Mouse (Mus musculus): ENCODE results near the gene 1810024B03Rik. TPM values are rescaled to one million over a fixed set of nuclear protein-coding genes. Genes with fewer than 3 reads are reported as not detected.

Gene 1810024B03Rik
- total and polyA plus RNA-seq, 3 experiments, result 1.5 to 1.9 TPM; not detected in 1

GRCm38 (mm10) chr2:127136979-127137378 lies 71.1 kb downstream of the 1810024B03Rik start:
- Histone ChIP-seq H3K9ac (ENCODE audit: control insufficient read depth, low read depth, low read length, poor library complexity, severe bottlenecking) (peak overlapping the region; percentile 25), H3K4me1 (ENCODE audit: control insufficient read depth in 1 of 2, insufficient read depth in 2 of 2, low read length in 2 of 2) (peaks cover 12 to 31% of the 10 kb centered on the region in 2 experiments), H3K36me3 (ENCODE audit: control insufficient read depth in 1 of 2, insufficient read depth in 2 of 2, low read length in 2 of 2) (peaks cover 0 to 33% of the 10 kb centered on the region in 2 experiments; a peak in 2 of 4 replicates), H3K4me3 (ENCODE audit: control insufficient read depth in 1 of 2, insufficient read depth in 1 of 2, low read depth in 2 of 2, low read length in 2 of 2) (no peak overlapping the region; a peak in 1 of 4 replicates), H3K27me3 (ENCODE audit: control insufficient read depth in 1 of 2, insufficient read depth in 2 of 2, low read length in 2 of 2) (no peaks in the 10 kb centered on the region), H3K79me2 (ENCODE audit: control insufficient read depth, insufficient read depth, low read length, poor library complexity) (peaks cover 23% of the 10 kb centered on the region), H3K27ac (ENCODE audit: control insufficient read depth, low read depth, low read length) (peak overlapping the region; percentile 70), H3K9me3 (replicated peaks; ENCODE audit: insufficient read depth, low read length) (no peaks in the 10 kb centered on the region)
- TF ChIP-seq NRF1 (IDR thresholded peaks at IDR 0.05; ENCODE audit: insufficient read depth, low read depth, low read length, poor library complexity, severe bottlenecking) (peak; percentile 49; the same call in 1 of the 2 replicates), TCF12 (IDR thresholded peaks at IDR 0.05; ENCODE audit: low read depth, low read length) (peak; percentile 56; the same call in 1 of the 2 replicates), ZMIZ1 (IDR thresholded peaks at IDR 0.05; ENCODE audit: low read depth, low read length) (no peak), ZC3H11A (IDR thresholded peaks at IDR 0.05; ENCODE audit: low read depth, low read length) (no peak), HCFC1 (IDR thresholded peaks at IDR 0.05; ENCODE audit: low read depth, low read length) (peak; percentile 66), MYC (IDR thresholded peaks at IDR 0.05; ENCODE audit: low read depth, low read length) (peak; percentile 79), MAZ (IDR thresholded peaks at IDR 0.05; ENCODE audit: low read depth, low read length) (peak; percentile 81), ETS1 (IDR thresholded peaks at IDR 0.05; ENCODE audit: low read depth, low read length) (peak; percentile 91), NELFE (IDR thresholded peaks at IDR 0.05; ENCODE audit: low read depth, low read length) (no peak), JUND (IDR thresholded peaks at IDR 0.05; ENCODE audit: low read depth, low read length) (no peak), MXI1 (IDR thresholded peaks at IDR 0.05; ENCODE audit: low read depth, low read length) (peak; percentile 79), CHD2 (IDR thresholded peaks at IDR 0.05; ENCODE audit: low read length) (peak; percentile 84), SIN3A (IDR thresholded peaks at IDR 0.05; ENCODE audit: low read length) (peak; percentile 84), EP300 (IDR thresholded peaks at IDR 0.05; ENCODE audit: low read depth in 1 of 2, low read length in 2 of 2) (peak; percentile 84 to 91), MAX (IDR thresholded peaks at IDR 0.05; ENCODE audit: low read length) (peak; percentile 77), GATA1 (IDR thresholded peaks at IDR 0.05; ENCODE audit: low read depth, low read length) (peak; percentile 92), RCOR1 (IDR thresholded peaks at IDR 0.05; ENCODE audit: low read depth, low read length) (peak; percentile 93), GABPA (IDR thresholded peaks at IDR 0.05; ENCODE audit: low read depth, low read length) (no peak), TAL1 (IDR thresholded peaks at IDR 0.05; ENCODE audit: low read length) (peak; percentile 36), SMC3 (IDR thresholded peaks at IDR 0.05; ENCODE audit: low read depth, low read length) (no peak), BHLHE40 (IDR thresholded peaks at IDR 0.05; ENCODE audit: borderline replicate concordance, low read depth, low read length) (peak; percentile 94), ELF1 (IDR thresholded peaks at IDR 0.05; ENCODE audit: low read depth, low read length) (peak; percentile 72; the same call in 1 of the 2 replicates), ZNF384 (IDR thresholded peaks at IDR 0.05; ENCODE audit: low read depth, low read length) (no peak), ZKSCAN1 (IDR thresholded peaks at IDR 0.05; ENCODE audit: low read depth, low read length) (no peak)
- DNase-seq (ENCODE audit: low read depth, low spot score), result peak; percentile 93

Other genes with a start within 250 kb of the 1810024B03Rik start
- 9.4 and 10.5 TPM in 2 replicates for gene Ap4e1, start 199.6 kb downstream of the 1810024B03Rik start, total RNA-seq (2012; rRNA removed)
- 1 to 10 TPM in 1 of 2 experiments, not detected in 1; 9.4 TPM for gene Ap4e1, start 199.6 kb downstream of the 1810024B03Rik start, polyA plus RNA-seq (2012; ENCODE audit: insufficient read depth in 1 of 2, insufficient read length in 2 of 2, low read depth in 1 of 2, low replicate concordance in 2 of 2, missing spikeins in 1 of 2)
- 22.7 and 23.7 TPM in 2 replicates for gene Blvra, start 137.6 kb downstream of the 1810024B03Rik start, total RNA-seq (2012; rRNA removed)
- 10 to 100 TPM in 1 of 2 experiments, not detected in 1; 18.7 TPM for gene Blvra, start 137.6 kb downstream of the 1810024B03Rik start, polyA plus RNA-seq (2012; ENCODE audit: insufficient read depth in 1 of 2, insufficient read length in 2 of 2, low read depth in 1 of 2, low replicate concordance in 2 of 2, missing spikeins in 1 of 2)
- gene Ncaph, start 74.3 kb downstream of the 1810024B03Rik start, total RNA-seq (2012; rRNA removed), result 37.5 and 41.5 TPM in 2 replicates
- gene Ncaph, start 74.3 kb downstream of the 1810024B03Rik start, polyA plus RNA-seq (2012; ENCODE audit: insufficient read depth in 1 of 2, insufficient read length in 2 of 2, low read depth in 1 of 2, low replicate concordance in 2 of 2, missing spikeins in 1 of 2), result 10 to 100 TPM in 1 of 2 experiments, not detected in 1; 49.4 TPM
- 20.6 and 22.7 TPM in 2 replicates for gene Itpripl1, start 64.8 kb downstream of the 1810024B03Rik start, total RNA-seq (2012; rRNA removed)
- 10 to 100 TPM in 1 of 2 experiments, not detected in 1; 27.3 TPM for gene Itpripl1, start 64.8 kb downstream of the 1810024B03Rik start, polyA plus RNA-seq (2012; ENCODE audit: insufficient read depth in 1 of 2, insufficient read length in 2 of 2, low read depth in 1 of 2, low replicate concordance in 2 of 2, missing spikeins in 1 of 2)
- gene Snrnp200, start 106 bp upstream of the 1810024B03Rik start, total RNA-seq (2012; rRNA removed), result 114 and 122 TPM in 2 replicates
- 100 to 1,000 TPM in 1 of 2 experiments, 10 to 100 TPM in 1; 67.5 to 137 TPM for gene Snrnp200, start 106 bp upstream of the 1810024B03Rik start, polyA plus RNA-seq (2012; ENCODE audit: insufficient read depth in 1 of 2, insufficient read length in 2 of 2, low read depth in 1 of 2, low replicate concordance in 2 of 2, missing spikeins in 1 of 2)
- gene Ciao1, start 39.5 kb upstream of the 1810024B03Rik start, total RNA-seq (2012; rRNA removed), result 77.8 and 86.3 TPM in 2 replicates
- gene Ciao1, start 39.5 kb upstream of the 1810024B03Rik start, polyA plus RNA-seq (2012; ENCODE audit: insufficient read depth in 1 of 2, insufficient read length in 2 of 2, low read depth in 1 of 2, low replicate concordance in 2 of 2, missing spikeins in 1 of 2), result 10 to 100 TPM in 1 of 2 experiments, not detected in 1; 83.8 TPM
- gene Tmem127, start 39.6 kb upstream of the 1810024B03Rik start, total RNA-seq (2012; rRNA removed), result 8.3 and 10.3 TPM in 2 replicates
- gene Tmem127, start 39.6 kb upstream of the 1810024B03Rik start, polyA plus RNA-seq (2012; ENCODE audit: insufficient read depth in 1 of 2, insufficient read length in 2 of 2, low read depth in 1 of 2, low replicate concordance in 2 of 2, missing spikeins in 1 of 2), result 10 to 100 TPM in 1 of 2 experiments, not detected in 1; 16.6 TPM
- 87.9 and 88.0 TPM in 2 replicates for gene Stard7, start 61.9 kb upstream of the 1810024B03Rik start, total RNA-seq (2012; rRNA removed)
- 100 to 1,000 TPM in 1 of 2 experiments, 10 to 100 TPM in 1; 87.7 to 134 TPM for gene Stard7, start 61.9 kb upstream of the 1810024B03Rik start, polyA plus RNA-seq (2012; ENCODE audit: insufficient read depth in 1 of 2, insufficient read length in 2 of 2, low read depth in 1 of 2, low replicate concordance in 2 of 2, missing spikeins in 1 of 2)
- gene Dusp2, start 127.9 kb upstream of the 1810024B03Rik start, total RNA-seq (2012; rRNA removed), result 6.5 and 10.4 TPM in 2 replicates
- 10 to 100 TPM in 1 of 2 experiments, not detected in 1; 11.6 TPM for gene Dusp2, start 127.9 kb upstream of the 1810024B03Rik start, polyA plus RNA-seq (2012; ENCODE audit: insufficient read depth in 1 of 2, insufficient read length in 2 of 2, low read depth in 1 of 2, low replicate concordance in 2 of 2, missing spikeins in 1 of 2)
- gene Astl, start 130.4 kb upstream of the 1810024B03Rik start, total RNA-seq (2012; rRNA removed), result not detected in 2 replicates
- gene Astl, start 130.4 kb upstream of the 1810024B03Rik start, polyA plus RNA-seq (2012; ENCODE audit: insufficient read depth in 1 of 2, insufficient read length in 2 of 2, low read depth in 1 of 2, low replicate concordance in 2 of 2, missing spikeins in 1 of 2), result not detected
- not detected in 2 replicates for gene Adra2b, start 154.9 kb upstream of the 1810024B03Rik start, total RNA-seq (2012; rRNA removed)
- not detected for gene Adra2b, start 154.9 kb upstream of the 1810024B03Rik start, polyA plus RNA-seq (2012; ENCODE audit: insufficient read depth in 1 of 2, insufficient read length in 2 of 2, low read depth in 1 of 2, low replicate concordance in 2 of 2, missing spikeins in 1 of 2)
- gene Gpat2, start 216.9 kb upstream of the 1810024B03Rik start, total RNA-seq (2012; rRNA removed), result not detected in 2 replicates
- gene Gpat2, start 216.9 kb upstream of the 1810024B03Rik start, polyA plus RNA-seq (2012; ENCODE audit: insufficient read depth in 1 of 2, insufficient read length in 2 of 2, low read depth in 1 of 2, low replicate concordance in 2 of 2, missing spikeins in 1 of 2), result under 1 TPM in 1 of 2 experiments, not detected in 1; 0.07 TPM
- 7.2 and 8.2 TPM in 2 replicates for gene Fahd2a, start 236.3 kb upstream of the 1810024B03Rik start, total RNA-seq (2012; rRNA removed)
- 1 to 10 TPM in 1 of 2 experiments, not detected in 1; 6.8 TPM for gene Fahd2a, start 236.3 kb upstream of the 1810024B03Rik start, polyA plus RNA-seq (2012; ENCODE audit: insufficient read depth in 1 of 2, insufficient read length in 2 of 2, low read depth in 1 of 2, low replicate concordance in 2 of 2, missing spikeins in 1 of 2)